ENCODE assay signal across 14 mouse cellular contexts in genomic region chr7:141006914-141007313, GRCm38 (mm10). TPM values are rescaled to one million over a fixed set of nuclear protein-coding genes. Genes with fewer than 3 reads are reported as not detected.
DNase-seq lines count a peak whose midpoint lies in the region; ATAC-seq and TF ChIP-seq lines count a peak whose summit lies in the region.
"Had no signal": no experiment of that assay in that cellular context is flagged by ENCODE, and none has a peak within 500 bp of the region (broad histone marks: within the 10 kb centered on the region; RNA-seq: fewer than 3 reads in every experiment).

No protein-coding gene starts in this region.

- TF ChIP-seq EP300 in liver, postnatal 0 days (IDR thresholded peaks at IDR 0.05; ENCODE audit: low read depth) = no peak

- H3K4me3 ChIP-seq in forebrain, embryonic 14.5 days (ENCODE audit: low read depth, low read length) = no peak overlapping the region
- H3K4me3 ChIP-seq in forebrain, embryonic 10.5 days = no peak overlapping the region
- no peak overlapping the region for H3K4me3 ChIP-seq in liver, postnatal 0 days (ENCODE audit: low read depth, low read length)
- no peak overlapping the region for H3K4me3 ChIP-seq in liver, embryonic 11.5 days (ENCODE audit: low read depth, low read length)
- H3K4me3 ChIP-seq: myocyte had no signal

- no peaks in the 10 kb centered on the region for H3K4me1 ChIP-seq in forebrain, embryonic 14.5 days (ENCODE audit: control insufficient read depth, insufficient read depth, low read length)
- H3K4me1 ChIP-seq in forebrain, embryonic 10.5 days = peaks cover 32% of the 10 kb centered on the region
- H3K4me1 ChIP-seq in liver, postnatal 0 days (ENCODE audit: insufficient read depth) = peaks cover 31% of the 10 kb centered on the region
- H3K4me1 ChIP-seq in liver, embryonic 11.5 days (replicated peaks; ENCODE audit: control insufficient read depth, insufficient read depth, low read length) = peaks cover 28% of the 10 kb centered on the region

- H3K9ac ChIP-seq in forebrain, embryonic 14.5 days (ENCODE audit: low read length) = no peak overlapping the region
- H3K9ac ChIP-seq in liver, postnatal 0 days (replicated peaks) = no peak overlapping the region
- H3K9ac ChIP-seq in liver, embryonic 11.5 days (ENCODE audit: low read depth, low read length) = no peak overlapping the region

- no peak overlapping the region for H3K4me2 ChIP-seq in forebrain, embryonic 14.5 days (ENCODE audit: low read length)
- no peak overlapping the region for H3K4me2 ChIP-seq in liver, postnatal 0 days (ENCODE audit: low read depth, low read length)
- no peak overlapping the region for H3K4me2 ChIP-seq in liver, embryonic 11.5 days

- no peak for TF ChIP-seq CTCF in liver, postnatal 0 days (IDR thresholded peaks at IDR 0.05; ENCODE audit: low read depth)

- DNase-seq in forebrain, embryonic 14.5 days (ENCODE audit: low spot score) = peak; percentile 59
- DNase-seq in forebrain, embryonic 10.5 days (ENCODE audit: extremely low spot score, low spot score) = no peak
- DNase-seq in liver, postnatal 0 days = no peak
- DNase-seq in liver, embryonic 11.5 days (ENCODE audit: low spot score) = no peak
- DNase-seq in Muller cell, postnatal 12 days (ENCODE audit: inconsistent ontology term) = peak; percentile 15
- DNase-seq in lung, postnatal 4 days = peak; percentile 29 to 64
- no peak for DNase-seq in cerebellum, adult 9-10 months
- no peak for DNase-seq in B cell, adult 2 months

- H3K36me3 ChIP-seq in forebrain, embryonic 14.5 days (ENCODE audit: control insufficient read depth, insufficient read depth, low read length) = no peaks in the 10 kb centered on the region
- no peaks in the 10 kb centered on the region for H3K36me3 ChIP-seq in forebrain, embryonic 10.5 days (replicated peaks)
- no peaks in the 10 kb centered on the region for H3K36me3 ChIP-seq in liver, postnatal 0 days (replicated peaks; ENCODE audit: insufficient read depth, low read length)
- no peaks in the 10 kb centered on the region for H3K36me3 ChIP-seq in liver, embryonic 11.5 days (ENCODE audit: control insufficient read depth, insufficient read depth, low read length)

- H3K27me3 ChIP-seq in forebrain, embryonic 14.5 days (replicated peaks; ENCODE audit: control insufficient read depth, insufficient read depth, low read length) = no peaks in the 10 kb centered on the region
- H3K27me3 ChIP-seq in forebrain, embryonic 10.5 days (ENCODE audit: poor library complexity, severe bottlenecking) = peaks cover 24% of the 10 kb centered on the region
- H3K27me3 ChIP-seq in liver, postnatal 0 days (ENCODE audit: insufficient read depth, low read length) = no peaks in the 10 kb centered on the region
- no peaks in the 10 kb centered on the region for H3K27me3 ChIP-seq in liver, embryonic 11.5 days (replicated peaks; ENCODE audit: control insufficient read depth, insufficient read depth, low read length)

- no peaks in the 10 kb centered on the region for H3K9me3 ChIP-seq in forebrain, embryonic 14.5 days (replicated peaks; ENCODE audit: control insufficient read depth, low read length)
- H3K9me3 ChIP-seq in forebrain, embryonic 10.5 days = no peaks in the 10 kb centered on the region
- H3K9me3 ChIP-seq in liver, postnatal 0 days (ENCODE audit: low read length) = no peaks in the 10 kb centered on the region
- H3K9me3 ChIP-seq in liver, embryonic 11.5 days (ENCODE audit: control insufficient read depth, low read length) = no peaks in the 10 kb centered on the region

- ATAC-seq in forebrain, embryonic 14.5 days = no peak
- no peak for ATAC-seq in liver, postnatal 0 days
- no peak for ATAC-seq in liver, embryonic 11.5 days (replicated peaks; ENCODE audit: low FRiP score)
- ATAC-seq: inflammation-experienced regulatory T-cells, adult 6 months had no signal

- H3K27ac ChIP-seq in forebrain, embryonic 14.5 days (ENCODE audit: low read depth, low read length) = no peak overlapping the region
- no peak overlapping the region for H3K27ac ChIP-seq in forebrain, embryonic 10.5 days
- H3K27ac ChIP-seq in liver, postnatal 0 days (ENCODE audit: low read depth) = peak overlapping the region; percentile 39; the same call in 1 of the 2 replicates
- H3K27ac ChIP-seq in liver, embryonic 11.5 days (ENCODE audit: low read depth, low read length) = no peak overlapping the region

- 54% methylated on average over 5 of the region's 5 CpGs for WGBS in forebrain, embryonic 14.5 days
- 91% methylated on average over 5 of the region's 5 CpGs for WGBS in forebrain, embryonic 10.5 days
- WGBS in liver, postnatal 0 days (ENCODE audit: insufficient replicate concordance) = 67% methylated on average over 5 of the region's 5 CpGs
- WGBS in liver, embryonic 11.5 days = 81% methylated on average over 5 of the region's 5 CpGs

RNA-seq across cellular contexts. Expression of gene Ifitm3, which starts 3.7 kb away (rescaled TPM):
- 24.7 and 29.7 TPM in 2 replicates for polyA plus RNA-seq in forebrain, embryonic 14.5 days (2014; fragmentation: Nextera tagmentation; extraction: Ambion mirVana)
- 10.8 and 13.8 TPM in 2 replicates for polyA plus RNA-seq in forebrain, embryonic 10.5 days (2016; fragmentation: Nextera tagmentation; extraction: Ambion mirVana)
- polyA plus RNA-seq in liver, postnatal 0 days (2015; fragmentation: Nextera tagmentation; extraction: Ambion mirVana) = 295 and 298 TPM in 2 replicates
- polyA plus RNA-seq in liver, embryonic 11.5 days (2014; fragmentation: Nextera tagmentation; extraction: Ambion mirVana) = 45.0 and 47.5 TPM in 2 replicates

RNA-seq across cellular contexts. Expression of gene Ifitm6, which starts 10.8 kb away (rescaled TPM):
- polyA plus RNA-seq in forebrain, embryonic 14.5 days (2014; fragmentation: Nextera tagmentation; extraction: Ambion mirVana) = 0.27 and 0.37 TPM in 2 replicates
- not detected in 2 replicates for polyA plus RNA-seq in forebrain, embryonic 10.5 days (2016; fragmentation: Nextera tagmentation; extraction: Ambion mirVana)
- polyA plus RNA-seq in liver, postnatal 0 days (2015; fragmentation: Nextera tagmentation; extraction: Ambion mirVana) = 53.6 and 54.4 TPM in 2 replicates
- 0.90 and 0.97 TPM in 2 replicates for polyA plus RNA-seq in liver, embryonic 11.5 days (2014; fragmentation: Nextera tagmentation; extraction: Ambion mirVana)
- polyA plus RNA-seq: limb, embryonic 11.5 days had no signal

RNA-seq across cellular contexts. Expression of gene Gm17387, which starts 22.0 kb away (rescaled TPM):
- polyA plus RNA-seq in forebrain, embryonic 14.5 days (2014; fragmentation: Nextera tagmentation; extraction: Ambion mirVana) = not detected in 2 replicates
- polyA plus RNA-seq in forebrain, embryonic 10.5 days (2016; fragmentation: Nextera tagmentation; extraction: Ambion mirVana) = not detected in 2 replicates
- not detected in 2 replicates for polyA plus RNA-seq in liver, postnatal 0 days (2015; fragmentation: Nextera tagmentation; extraction: Ambion mirVana)
- not detected in 2 replicates for polyA plus RNA-seq in liver, embryonic 11.5 days (2014; fragmentation: Nextera tagmentation; extraction: Ambion mirVana)
- polyA plus RNA-seq: C2C12; cortical plate, adult 2 months; inflammation-experienced regulatory T-cells, adult 6 months; large intestine, adult 2 months; limb, embryonic 11.5 days; myocyte had no signal

RNA-seq across cellular contexts. Expression of gene Ifitm1, which starts 39.9 kb away (rescaled TPM):
- polyA plus RNA-seq in forebrain, embryonic 14.5 days (2014; fragmentation: Nextera tagmentation; extraction: Ambion mirVana) = 11.0 and 12.2 TPM in 2 replicates
- 3.7 and 4.1 TPM in 2 replicates for polyA plus RNA-seq in forebrain, embryonic 10.5 days (2016; fragmentation: Nextera tagmentation; extraction: Ambion mirVana)
- polyA plus RNA-seq in liver, postnatal 0 days (2015; fragmentation: Nextera tagmentation; extraction: Ambion mirVana) = 33.4 and 38.6 TPM in 2 replicates
- 32.7 and 33.5 TPM in 2 replicates for polyA plus RNA-seq in liver, embryonic 11.5 days (2014; fragmentation: Nextera tagmentation; extraction: Ambion mirVana)

RNA-seq across cellular contexts. Expression of gene Ifitm2, which starts 51.1 kb away (rescaled TPM):
- polyA plus RNA-seq in forebrain, embryonic 14.5 days (2014; fragmentation: Nextera tagmentation; extraction: Ambion mirVana) = 163 and 235 TPM in 2 replicates
- 365 and 397 TPM in 2 replicates for polyA plus RNA-seq in forebrain, embryonic 10.5 days (2016; fragmentation: Nextera tagmentation; extraction: Ambion mirVana)
- 798 and 816 TPM in 2 replicates for polyA plus RNA-seq in liver, postnatal 0 days (2015; fragmentation: Nextera tagmentation; extraction: Ambion mirVana)
- polyA plus RNA-seq in liver, embryonic 11.5 days (2014; fragmentation: Nextera tagmentation; extraction: Ambion mirVana) = 478 and 500 TPM in 2 replicates

Comparison
In these comparisons a context has a peak if more than half of its experiments do, and no peak if none do; other contexts are left out.
1. DNase-seq: peak in forebrain, embryonic 14.5 days (single experiment), Muller cell, postnatal 12 days (single experiment) and lung, postnatal 4 days (2 of 2); none in forebrain, embryonic 10.5 days (single experiment), liver, postnatal 0 days (single experiment), liver, embryonic 11.5 days (single experiment), cerebellum, adult 9-10 months (single experiment) and B cell, adult 2 months (0 of 2).
2. RNA of gene Ifitm6, which starts 10.8 kb away (polyA plus RNA-seq): 53.6 to 54.4 TPM in liver, postnatal 0 days; 0.90 to 0.97 TPM in liver, embryonic 11.5 days, 0.27 to 0.37 TPM in forebrain, embryonic 14.5 days and not detected in forebrain, embryonic 10.5 days; every median in the first group is over 10 times any median in the second.